Mouse (Mus musculus): ENCODE data around the gene Papss2. TPM values are rescaled to one million over a fixed set of nuclear protein-coding genes. Genes with fewer than 3 reads are reported as not detected.
A peak's percentile ranks its signal among the peaks of the same experiment; 100 is the strongest.

Gene Papss2
- total RNA-seq, 2 experiments from 2014 or later, result 4.8 to 5.1 TPM

DNA sequence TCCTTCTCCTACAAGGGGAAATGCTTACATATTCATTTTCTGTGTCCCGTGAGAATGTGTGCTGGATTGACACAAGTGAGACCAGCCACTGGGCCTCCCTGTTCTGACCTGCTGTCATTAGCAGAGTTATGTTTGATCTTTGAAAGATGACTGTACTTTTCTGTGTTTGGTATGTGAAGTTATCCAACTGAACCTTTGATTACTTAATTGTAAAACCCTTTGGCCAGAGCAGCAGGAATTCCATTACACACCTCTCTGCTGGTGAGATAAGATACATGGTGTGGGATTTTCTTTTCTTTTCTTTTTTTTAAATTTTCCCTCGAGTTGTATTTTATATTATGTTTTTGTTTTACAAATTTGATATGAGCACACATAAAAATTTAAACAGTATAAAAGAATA lies 23.4 kb upstream of the Papss2 start:
- TF ChIP-seq CTCF (IDR thresholded peaks at IDR 0.05), result no peak
- intact Hi-C loops (cut with DNase I), result no loop called here
- DNase-seq, result no peak

DNA sequence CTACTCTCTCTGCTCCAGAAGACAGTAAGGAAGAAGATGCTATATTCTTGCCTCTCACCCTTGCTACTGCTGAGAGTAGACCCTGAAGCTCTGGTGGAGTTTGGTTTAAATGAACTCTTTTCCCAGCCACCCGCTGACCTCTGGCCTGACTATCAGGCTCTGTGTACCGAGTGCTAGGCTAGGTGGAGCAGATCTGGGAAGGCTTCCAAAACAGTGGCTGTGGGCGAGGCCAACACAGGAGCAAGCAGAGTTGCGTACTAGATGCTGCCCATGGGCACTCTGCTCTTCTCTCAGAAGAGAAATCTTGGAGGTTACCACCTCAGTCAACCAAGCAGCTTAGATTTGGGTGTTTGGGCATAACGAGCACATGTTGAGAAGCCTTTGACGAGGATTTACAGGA lies 22.3 kb upstream of the Papss2 start:
- DNase-seq, result no peak
- H3K27ac ChIP-seq, result no peak overlapping the region
- intact Hi-C loops (cut with DNase I), result no loop called here
- no peak overlapping the region for H3K4me3 ChIP-seq
- TF ChIP-seq CTCF (IDR thresholded peaks at IDR 0.05), result no peak

More for the DNA sequence above, 23.4 kb upstream of the Papss2 start:
- no peak overlapping the region for H3K4me3 ChIP-seq
- H3K27ac ChIP-seq, result no peak overlapping the region

DNA sequence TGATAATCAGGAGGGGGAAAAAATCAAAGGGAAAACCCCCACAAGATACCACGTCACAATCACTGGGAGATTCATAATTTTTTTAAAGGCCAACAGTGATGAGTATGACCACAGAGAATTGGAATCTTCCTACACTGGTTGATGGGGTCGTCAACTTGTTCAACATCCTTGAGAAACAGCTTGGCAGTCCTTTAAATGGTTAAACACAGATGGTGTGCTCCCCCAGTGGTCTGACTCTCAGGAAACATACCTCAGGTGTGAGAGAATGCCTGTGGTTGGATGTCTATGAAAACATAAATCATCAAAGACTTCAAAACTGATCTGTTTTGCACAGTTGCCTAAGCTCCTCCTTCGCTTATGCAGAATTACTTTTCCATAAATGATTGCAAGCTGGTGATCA lies 20.7 kb upstream of the Papss2 start:
- DNase-seq, result no peak
- TF ChIP-seq CTCF (IDR thresholded peaks at IDR 0.05), result no peak
- no peak overlapping the region for H3K4me3 ChIP-seq
- intact Hi-C loops (cut with DNase I), result no loop called here
- no peak overlapping the region for H3K27ac ChIP-seq

DNA sequence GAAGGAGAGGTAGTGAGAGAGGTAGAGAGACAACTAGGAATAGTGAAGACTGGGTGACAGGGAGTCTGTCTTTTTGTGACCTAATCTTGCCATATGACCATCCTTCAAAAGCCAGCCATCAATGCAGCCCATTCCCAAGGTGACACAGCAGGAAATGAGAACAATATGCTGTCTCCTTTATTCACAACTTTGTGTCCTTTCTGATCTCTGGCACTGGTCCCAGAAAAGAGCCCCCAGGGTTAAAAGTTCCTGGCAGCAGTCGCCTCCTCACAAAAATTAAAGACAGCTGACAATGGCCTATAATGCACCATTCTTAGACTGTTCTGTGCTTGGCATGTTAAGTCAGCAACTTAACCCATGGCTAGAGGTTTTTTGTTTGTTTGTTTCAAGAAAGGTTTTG lies 17.8 kb upstream of the Papss2 start:
- DNase-seq, result no peak
- H3K4me3 ChIP-seq, result no peak overlapping the region
- intact Hi-C loops (cut with DNase I), result no loop called here
- H3K27ac ChIP-seq, result no peak overlapping the region
- TF ChIP-seq CTCF (IDR thresholded peaks at IDR 0.05), result no peak

DNA sequence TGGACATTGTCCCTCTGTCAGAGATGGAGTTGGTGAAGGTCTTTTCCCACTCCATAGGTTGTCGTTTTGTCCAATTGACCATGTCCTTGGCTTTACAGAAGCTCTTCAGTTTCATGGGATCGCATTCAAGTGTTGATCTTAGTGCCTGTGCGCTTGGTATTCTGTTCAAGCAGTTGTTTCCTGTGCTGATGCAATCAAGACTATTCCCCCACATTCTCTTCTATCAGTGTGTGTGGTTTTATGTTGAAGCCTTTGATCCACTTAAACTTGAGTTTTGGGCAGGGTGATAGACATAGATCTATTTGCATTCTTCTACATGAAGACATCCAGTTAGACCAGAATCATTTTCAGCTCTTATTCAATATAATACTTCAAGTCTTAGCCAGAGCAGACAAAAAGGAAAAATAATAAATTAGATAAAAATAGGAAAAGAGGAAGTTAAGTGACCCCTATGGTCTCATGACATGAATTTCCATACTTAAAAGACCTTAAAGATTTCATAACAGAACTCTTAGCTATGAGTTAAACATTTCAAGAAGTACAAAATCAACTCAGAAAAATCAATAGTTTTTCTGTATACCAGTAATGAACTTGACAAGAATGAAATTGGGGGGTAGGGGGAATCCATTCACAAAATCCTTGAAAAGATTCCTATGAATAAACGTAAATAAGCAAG lies 12.4 kb upstream of the Papss2 start:
- intact Hi-C loops (cut with DNase I), result no loop called here
- DNase-seq, result no peak
- no peak for TF ChIP-seq CTCF (IDR thresholded peaks at IDR 0.05)
- H3K4me3 ChIP-seq, result no peak overlapping the region
- H3K27ac ChIP-seq, result no peak overlapping the region

DNA sequence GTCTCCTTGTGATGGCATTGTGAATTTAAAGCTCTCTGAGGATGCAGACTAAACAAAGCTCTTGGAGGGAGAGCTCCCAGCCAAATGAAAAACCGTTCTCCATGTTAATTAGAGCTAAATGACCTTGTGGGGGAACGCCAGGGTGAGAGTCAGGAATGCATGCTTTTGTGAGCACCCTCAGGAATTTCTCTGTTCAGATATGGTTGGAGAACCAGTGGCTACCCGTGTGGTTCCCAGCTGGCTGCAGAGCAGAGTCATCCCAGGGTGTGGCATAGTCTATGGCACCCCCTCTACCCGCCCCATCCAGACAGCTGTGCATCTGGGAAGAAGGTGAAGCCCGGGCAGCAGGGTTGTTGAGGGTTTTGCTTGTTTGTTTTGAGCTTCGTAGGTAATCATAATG lies 7.9 kb upstream of the Papss2 start:
- no peak for TF ChIP-seq CTCF (IDR thresholded peaks at IDR 0.05)
- Histone ChIP-seq H3K27ac (no peak overlapping the region), H3K4me3 (no peak overlapping the region)
- no peak for DNase-seq
- intact Hi-C loops (cut with DNase I), result no loop called here

DNA sequence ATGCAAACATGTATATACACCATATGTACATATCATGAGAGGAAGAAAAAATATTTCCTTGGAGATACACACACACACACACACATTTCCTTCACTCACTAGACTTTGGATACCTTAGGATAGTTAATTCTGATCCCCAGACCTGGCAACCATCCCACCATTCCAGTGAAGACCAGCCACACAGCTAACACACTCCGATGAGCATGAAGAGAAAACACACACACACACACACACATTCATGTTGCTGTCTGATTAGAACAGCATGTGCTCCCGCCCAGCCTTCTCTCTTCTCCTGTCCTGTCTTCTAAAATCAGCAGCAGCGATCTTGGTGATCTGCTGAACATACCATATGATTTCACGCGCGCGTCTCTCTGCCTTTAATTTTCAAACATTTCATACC lies 2.8 kb upstream of the Papss2 start:
- H3K4me3 ChIP-seq, result no peak overlapping the region
- intact Hi-C loops (cut with DNase I), result loop anchor here (10.0 kb wide), 1 partner anchor 92 kb away; no protein-coding TSS in a partner anchor
- TF ChIP-seq CTCF (IDR thresholded peaks at IDR 0.05), result no peak
- H3K27ac ChIP-seq, result no peak overlapping the region
- no peak for DNase-seq

DNA sequence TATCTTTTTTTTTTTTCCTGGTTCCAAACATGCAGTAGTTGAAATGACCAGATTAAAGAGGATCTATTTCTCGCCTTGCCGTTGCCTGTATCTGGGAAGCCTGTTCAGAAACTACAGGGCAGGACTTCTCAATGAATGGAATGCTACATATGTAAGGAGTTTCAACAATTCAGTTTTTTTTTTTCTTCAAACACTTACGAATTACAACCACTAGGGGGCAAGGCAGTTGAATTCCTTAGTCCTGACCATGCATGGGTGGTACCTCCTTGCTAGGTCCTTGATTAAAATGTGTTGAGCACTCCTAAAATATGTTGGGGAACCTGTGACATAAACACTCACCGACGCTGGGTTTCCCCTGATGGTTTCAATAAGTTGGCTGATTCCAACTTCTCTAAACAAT lies 1.7 kb upstream of the Papss2 start:
- intact Hi-C loops (cut with DNase I), result loop anchor here (10.0 kb wide), 1 partner anchor 91 kb away; no protein-coding TSS in a partner anchor
- TF ChIP-seq CTCF (IDR thresholded peaks at IDR 0.05), result peak; percentile 52

DNA sequence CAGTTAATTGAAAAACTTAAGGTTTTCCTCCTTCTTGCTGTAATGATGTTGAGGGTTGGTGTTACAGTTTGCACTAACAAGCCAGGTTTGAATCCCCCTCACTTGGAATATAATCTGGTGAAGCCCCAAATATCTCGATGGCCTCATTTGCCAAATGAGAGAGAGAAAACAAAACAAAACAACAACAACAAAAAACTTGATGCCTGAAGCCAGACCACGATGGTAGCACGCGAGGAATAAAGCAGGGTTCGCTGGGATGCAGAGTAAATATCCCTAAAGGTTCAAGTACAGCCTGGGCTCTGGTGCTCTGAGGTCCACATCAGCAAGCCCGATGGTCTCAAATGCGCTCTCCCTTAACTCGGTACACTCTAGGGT lies 472 bp upstream of the Papss2 start:
- intact Hi-C loops (cut with DNase I), result loop anchor here (5.0 to 10.0 kb wide), 2 partner anchors 37 to 90 kb away; no protein-coding TSS in a partner anchor
- DNase-seq, result no peak
- H3K4me3 ChIP-seq, result peak overlapping the region; percentile 87
- no peak for TF ChIP-seq CTCF (IDR thresholded peaks at IDR 0.05)
- peak overlapping the region; percentile 82 for H3K27ac ChIP-seq

More for the DNA sequence above, 1.7 kb upstream of the Papss2 start:
- DNase-seq, result no peak
- Histone ChIP-seq H3K27ac (no peak overlapping the region), H3K4me3 (no peak overlapping the region)

DNA sequence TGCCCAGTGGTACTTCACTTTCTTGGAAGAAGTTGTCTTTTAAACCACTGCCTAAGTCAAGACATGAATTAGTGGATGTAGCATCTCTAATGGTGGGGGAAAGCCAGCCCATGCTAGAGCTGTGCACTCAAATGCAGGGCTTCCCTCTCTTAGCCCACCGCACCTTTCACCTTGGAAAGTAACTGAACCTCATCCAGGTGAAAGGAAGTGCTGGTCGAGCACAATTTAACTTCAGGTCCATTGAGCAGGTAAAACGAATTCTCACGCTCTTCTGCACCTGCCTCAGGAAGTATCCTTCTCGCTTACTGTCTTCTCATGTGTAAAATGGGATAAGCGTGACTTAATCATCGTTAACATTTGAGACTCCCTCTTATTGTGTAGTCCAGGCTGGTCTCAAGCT lies 3.4 kb downstream of the Papss2 start:
- no peak for DNase-seq
- H3K4me3 ChIP-seq, result no peak overlapping the region
- intact Hi-C loops (cut with DNase I), result loop anchor here (5.0 to 10.0 kb wide), 2 partner anchors 33 to 86 kb away; no protein-coding TSS in a partner anchor
- H3K27ac ChIP-seq, result no peak overlapping the region
- no peak for TF ChIP-seq CTCF (IDR thresholded peaks at IDR 0.05)

DNA sequence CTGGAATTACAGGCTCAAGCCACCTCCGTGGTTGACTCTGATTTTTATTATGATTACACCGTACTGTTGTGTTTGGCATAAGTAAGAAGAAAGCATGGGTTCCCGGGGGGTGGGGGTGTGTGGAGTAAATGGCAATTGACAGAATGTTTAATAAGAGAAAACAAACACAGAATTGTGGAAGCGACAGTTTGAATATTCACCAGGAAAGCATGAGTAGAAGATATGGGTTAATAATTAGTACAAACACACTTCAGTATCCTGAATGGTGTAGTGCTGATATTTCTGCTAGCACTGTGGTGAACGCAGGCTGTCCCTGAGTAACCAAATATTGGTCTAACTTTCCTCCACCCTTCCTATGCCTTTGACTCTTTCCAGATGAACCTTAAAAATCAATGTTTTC lies 3.8 kb downstream of the Papss2 start:
- DNase-seq, result no peak
- Histone ChIP-seq H3K27ac (no peak overlapping the region), H3K4me3 (no peak overlapping the region)
- intact Hi-C loops (cut with DNase I), result loop anchor here (5.0 to 10.0 kb wide), 2 partner anchors 33 to 85 kb away; no protein-coding TSS in a partner anchor
- TF ChIP-seq CTCF (IDR thresholded peaks at IDR 0.05), result no peak

DNA sequence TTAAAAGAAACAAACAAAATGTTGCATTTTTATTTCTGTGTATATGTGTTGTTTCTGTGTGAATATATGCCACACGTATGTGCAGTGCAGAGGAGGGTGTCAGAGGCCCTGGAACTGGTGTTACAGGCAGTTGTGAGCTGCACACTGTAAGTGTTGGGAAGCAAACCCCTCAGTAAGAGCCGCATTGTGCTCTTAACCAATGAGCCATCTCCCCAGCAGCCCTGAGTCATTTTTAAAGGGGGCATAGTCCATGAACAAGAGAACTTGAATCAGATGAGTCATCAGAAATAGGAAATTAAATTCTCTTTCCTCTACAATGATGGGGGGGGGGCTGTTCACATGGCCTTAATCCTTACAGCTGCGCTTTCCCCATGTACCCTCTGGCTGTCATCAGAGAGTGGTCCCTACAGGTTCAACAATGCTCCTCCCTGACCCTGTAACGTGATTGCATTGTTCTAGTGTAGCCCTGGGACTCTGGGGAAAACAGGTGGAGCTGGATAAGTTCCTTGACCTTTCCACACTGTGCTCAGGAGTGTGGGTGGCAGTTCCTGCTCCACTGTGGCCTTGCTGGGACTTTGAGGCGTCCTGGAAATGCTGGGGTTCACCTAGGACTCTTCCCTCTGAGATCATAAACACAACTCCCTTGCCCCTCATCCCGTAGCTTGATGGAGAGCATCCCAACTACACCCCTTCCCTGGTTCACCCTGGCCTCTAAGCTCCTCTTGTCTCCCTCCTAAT lies 5.6 kb downstream of the Papss2 start:
- no peak for TF ChIP-seq CTCF (IDR thresholded peaks at IDR 0.05)
- intact Hi-C loops (cut with DNase I), result no loop called here
- H3K27ac ChIP-seq, result peak overlapping the region; percentile 46; the same call in 1 of the 2 replicates
- H3K4me3 ChIP-seq, result no peak overlapping the region
- no peak for DNase-seq

DNA sequence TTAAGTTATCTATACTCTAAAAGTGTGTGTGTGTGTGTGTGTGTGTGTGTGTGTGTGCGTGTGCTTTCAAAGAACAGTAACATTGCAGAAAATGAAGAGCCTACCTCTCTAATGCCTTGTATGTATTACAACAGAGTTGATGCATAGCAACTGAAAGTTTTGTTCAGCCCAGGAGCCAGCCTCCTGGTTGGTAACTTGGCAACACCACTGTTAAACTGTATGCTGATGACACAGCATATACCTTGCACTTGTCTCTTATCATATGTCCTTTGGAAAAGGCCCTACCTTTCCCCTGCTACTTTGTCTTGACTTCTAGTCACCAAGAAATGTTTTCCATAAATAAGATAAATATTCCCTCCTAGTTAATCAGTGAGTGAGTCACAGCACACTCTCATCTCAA lies 7.9 kb downstream of the Papss2 start:
- DNase-seq, result no peak
- intact Hi-C loops (cut with DNase I), result no loop called here
- Histone ChIP-seq H3K4me3 (no peak overlapping the region), H3K27ac (no peak overlapping the region)
- TF ChIP-seq CTCF (IDR thresholded peaks at IDR 0.05), result no peak

Measured in gastrocnemius, adult 2 months (tissue).